Mouse (Mus musculus): ENCODE measurements around the gene Gm45623. TPM values are rescaled to one million over a fixed set of nuclear protein-coding genes. Genes with fewer than 3 reads are reported as not detected.

Gm45623 gene
- polyA plus RNA-seq, 1 experiment from 2014 or later = 1.0 TPM

GRCm38 (mm10) chr13:56710620-56711019 is 43.0 kb downstream of the Gm45623 start:
- H3K27ac ChIP-seq (replicated peaks) = 0 out of 2 replicates have a peak overlapping the region, but pooled peaks have one; percentile 18
- peaks cover 10% of the 10 kb centered on the region for H3K36me3 ChIP-seq
- H3K4me3 ChIP-seq = no peak overlapping the region
- no peaks in the 10 kb centered on the region for H3K27me3 ChIP-seq
- 75% methylated on average over 2 of the region's 2 CpGs for WGBS
- H3K4me1 ChIP-seq (replicated peaks) = peaks cover 34% of the 10 kb centered on the region
- H3K4me2 ChIP-seq = no peak overlapping the region
- ATAC-seq (ENCODE audit: low read depth) = no peak
- H3K9ac ChIP-seq = no peak overlapping the region
- H3K9me3 ChIP-seq = no peaks in the 10 kb centered on the region

DNA sequence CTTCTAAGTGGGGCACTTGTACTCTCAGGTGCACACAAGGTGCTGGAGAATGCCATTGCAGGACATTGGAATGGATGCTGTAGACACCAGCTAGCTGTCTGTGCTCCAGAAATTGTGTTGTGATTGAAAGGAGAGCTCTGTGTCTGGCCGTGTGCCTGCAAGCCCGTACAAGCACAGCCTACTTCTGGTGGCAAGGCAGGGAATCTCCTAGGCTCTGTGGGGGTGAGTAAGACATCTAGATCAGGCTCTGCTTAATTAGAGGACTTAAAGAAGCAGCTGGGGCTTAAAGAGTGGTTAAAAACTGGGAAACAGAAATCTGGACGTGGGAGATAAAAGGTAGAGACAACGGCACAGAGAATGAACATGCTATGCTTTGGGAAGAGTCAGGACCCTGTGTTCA is 46.0 kb downstream of the Gm45623 start:
- WGBS = 85% methylated on average over 4 of the region's 4 CpGs
- Histone ChIP-seq H3K9me3 (no peaks in the 10 kb centered on the region), H3K9ac (no peak overlapping the region), H3K4me2 (no peak overlapping the region), H3K27ac (replicated peaks) (no peak overlapping the region), H3K36me3 (peaks cover 9% of the 10 kb centered on the region), H3K4me1 (replicated peaks) (peaks cover 50% of the 10 kb centered on the region), H3K27me3 (no peaks in the 10 kb centered on the region), H3K4me3 (no peak overlapping the region)
- no peak for ATAC-seq (ENCODE audit: low read depth)

GRCm38 (mm10) chr13:56707111-56707510 is 46.5 kb downstream of the Gm45623 start:
- 96% methylated on average over 4 of the region's 4 CpGs for WGBS
- Histone ChIP-seq H3K27me3 (no peaks in the 10 kb centered on the region), H3K4me2 (no peak overlapping the region), H3K4me1 (replicated peaks) (peaks cover 55% of the 10 kb centered on the region), H3K9me3 (no peaks in the 10 kb centered on the region), H3K4me3 (no peak overlapping the region), H3K27ac (replicated peaks) (no peak overlapping the region), H3K36me3 (peaks cover 4% of the 10 kb centered on the region), H3K9ac (no peak overlapping the region)
- ATAC-seq (ENCODE audit: low read depth) = no peak

GRCm38 (mm10) chr13:56704596-56704995 is 49.0 kb downstream of the Gm45623 start:
- H3K9me3 ChIP-seq = no peaks in the 10 kb centered on the region
- 70% methylated on average over 2 of the region's 2 CpGs for WGBS
- ATAC-seq (ENCODE audit: low read depth) = no peak
- H3K36me3 ChIP-seq = peaks cover 3% of the 10 kb centered on the region; the same call in 1 of the 2 replicates
- H3K4me3 ChIP-seq = peak overlapping the region; percentile 75
- no peak overlapping the region for H3K27ac ChIP-seq (replicated peaks)
- peak overlapping the region; percentile 96 for H3K9ac ChIP-seq
- peak overlapping the region; percentile 81 for H3K4me2 ChIP-seq
- no peaks in the 10 kb centered on the region for H3K27me3 ChIP-seq
- H3K4me1 ChIP-seq (replicated peaks) = peaks cover 58% of the 10 kb centered on the region

DNA sequence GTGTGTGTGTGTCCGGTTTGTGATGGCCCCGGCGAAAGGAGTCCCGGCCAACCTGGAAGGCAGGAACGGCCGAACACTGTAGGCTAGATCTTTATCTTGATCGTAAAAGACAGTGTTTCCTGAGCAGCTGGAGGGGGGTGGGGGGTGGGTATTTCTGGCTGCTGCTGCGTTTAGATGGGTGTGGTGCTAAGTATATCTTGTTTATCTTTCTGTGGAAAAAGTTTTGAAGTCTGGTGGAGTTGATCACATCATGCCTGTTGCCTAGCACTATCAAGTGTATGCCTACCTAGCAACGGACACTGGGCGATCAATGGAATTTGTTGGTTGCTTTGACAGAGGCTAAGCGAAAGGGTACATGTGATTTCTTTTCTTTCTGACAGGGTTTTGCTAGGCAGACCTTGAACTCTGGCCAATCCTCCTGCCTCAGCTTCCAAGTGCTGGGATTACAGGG is 49.7 kb downstream of the Gm45623 start:
- H3K9me3 ChIP-seq = no peaks in the 10 kb centered on the region
- peak overlapping the region; percentile 96 for H3K9ac ChIP-seq
- peaks cover 57% of the 10 kb centered on the region for H3K4me1 ChIP-seq (replicated peaks)
- H3K4me2 ChIP-seq = peak overlapping the region; percentile 81
- H3K27me3 ChIP-seq = no peaks in the 10 kb centered on the region
- 1% methylated on average over 11 of the region's 11 CpGs for WGBS
- H3K27ac ChIP-seq (replicated peaks) = peak overlapping the region; percentile 99
- ATAC-seq (ENCODE audit: low read depth) = peak; percentile 10; the same call in 1 of the 2 replicates
- no peaks in the 10 kb centered on the region for H3K36me3 ChIP-seq
- peak overlapping the region; percentile 75 for H3K4me3 ChIP-seq

DNA sequence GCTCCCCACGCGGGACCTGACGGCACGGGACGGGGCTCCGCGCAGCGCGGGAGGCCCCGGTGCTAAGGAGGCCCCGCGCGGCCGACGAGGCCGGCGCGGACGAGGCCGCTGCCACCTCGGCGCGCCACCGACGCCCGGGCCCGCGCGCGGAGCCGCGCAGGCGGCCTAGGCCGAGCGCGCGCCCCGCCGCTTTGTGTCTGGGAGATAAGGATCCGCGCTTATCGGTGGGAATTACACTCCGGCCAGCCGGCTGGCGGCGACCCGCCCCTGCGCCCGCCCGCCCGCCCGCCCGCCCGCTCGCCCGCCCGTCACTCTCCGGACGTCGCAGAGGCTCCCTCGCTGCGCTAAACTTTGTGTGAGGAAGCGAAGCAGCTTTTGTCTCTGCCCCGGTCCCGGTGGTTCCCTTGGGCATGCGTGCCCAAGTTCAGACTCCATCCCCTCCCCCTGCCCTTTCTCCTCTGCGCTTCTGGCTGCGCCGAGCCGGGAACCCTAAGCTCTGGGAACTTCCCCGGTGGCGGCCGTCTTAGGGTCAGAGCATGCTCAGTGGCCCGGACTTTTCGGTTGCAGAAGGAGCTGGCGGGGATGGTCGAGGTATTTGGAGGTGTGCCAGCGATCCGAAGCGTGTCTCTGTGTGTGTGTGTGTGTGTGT is 50.3 kb downstream of the Gm45623 start:
- Histone ChIP-seq H3K9me3 (no peaks in the 10 kb centered on the region), H3K27me3 (no peaks in the 10 kb centered on the region), H3K9ac (peak overlapping the region; percentile 96), H3K4me2 (peak overlapping the region; percentile 81), H3K27ac (replicated peaks) (peak overlapping the region; percentile 99), H3K36me3 (no peaks in the 10 kb centered on the region), H3K4me1 (replicated peaks) (peaks cover 63% of the 10 kb centered on the region), H3K4me3 (peak overlapping the region; percentile 75)
- ATAC-seq (ENCODE audit: low read depth) = peak; percentile 80
- WGBS = 0% methylated on average over 57 of the region's 80 CpGs

- Histone ChIP-seq H3K27me3 (no peaks in the 10 kb centered on the region), H3K4me1 (replicated peaks) (peaks cover 65% of the 10 kb centered on the region), H3K36me3 (no peaks in the 10 kb centered on the region), H3K9me3 (no peaks in the 10 kb centered on the region), H3K4me3 (peak within 1 kb of the TSS; percentile 75), H3K27ac (replicated peaks) (peak within 1 kb of the TSS; percentile 99), H3K4me2 (peak within 1 kb of the TSS; percentile 81), H3K9ac (peak within 1 kb of the TSS; percentile 96)
- ATAC-seq (ENCODE audit: low read depth) = peak; percentile 82
- 5% methylated on average over 49 of the region's 62 CpGs for WGBS
Measured at GRCm38 (mm10) chr13:56702469-56703221, 51.0 kb downstream of the Gm45623 start, which contains the start of gene Smad5. Smad5 (plus strand) TSS chr13:56703010.

Other genes with a start within 250 kb of the Gm45623 start
- 3.9 and 4.2 TPM in 2 replicates for gene Fbxl21, start 231.4 kb downstream of the Gm45623 start, polyA plus RNA-seq (2015; fragmentation: Nextera tagmentation; extraction: Ambion mirVana)
- gene Lect2, start 205.3 kb downstream of the Gm45623 start, polyA plus RNA-seq (2015; fragmentation: Nextera tagmentation; extraction: Ambion mirVana) = not detected in 2 replicates
- gene Tgfbi, start 144.3 kb downstream of the Gm45623 start, polyA plus RNA-seq (2015; fragmentation: Nextera tagmentation; extraction: Ambion mirVana) = 15.3 and 25.2 TPM in 2 replicates
- 22.7 and 25.7 TPM in 2 replicates for gene Smad5, start 50.8 kb downstream of the Gm45623 start, polyA plus RNA-seq (2015; fragmentation: Nextera tagmentation; extraction: Ambion mirVana)
- gene Trpc7, start 142.2 kb upstream of the Gm45623 start, polyA plus RNA-seq (2015; fragmentation: Nextera tagmentation; extraction: Ambion mirVana) = 1.2 TPM in 2 replicates

Data from neural tube, embryonic 13.5 days (tissue).